Mouse (Mus musculus): ENCODE results near the gene Tubb3.

GRCm38 (mm10) chr8:123428939-123429721, 17.9 kb downstream of the Tubb3 start:
- no peak for TF ChIP-seq CTCF (IDR thresholded peaks at IDR 0.05; ENCODE audit: extremely low read depth, insufficient read length, insufficient replicate concordance, low read depth, low read length)
- no peak for TF ChIP-seq POLR2A (IDR thresholded peaks at IDR 0.05; ENCODE audit: low read depth, low read length)

Measured in small intestine, adult 2 months (tissue).